26 mouse cellular contexts compared by ENCODE assay signal in genomic region chr2:132047364-132047763, GRCm38 (mm10).
"Had no signal": no experiment of that assay in that cellular context is flagged by ENCODE, and none has a peak within 500 bp of the region (broad histone marks: within the 10 kb centered on the region; RNA-seq: fewer than 3 reads in every experiment).

No protein-coding gene starts in this region.

- DNase-seq: cerebellum, adult 2 months; cerebellum, adult 8-10 months; cerebellum, adult 9-10 months; cerebellum, adult 9-11 months; cerebellum, postnatal 10 days; cerebellum, postnatal 14 days; cerebellum, postnatal 25 days; cerebellum, postnatal 36 days; embryo, embryonic 11 days; forebrain, postnatal 0 days; gastrocnemius, adult 2 months; gastrocnemius, postnatal 10 days; gastrocnemius, postnatal 14 days; gastrocnemius, postnatal 25 days; gastrocnemius, postnatal 36 days; heart, adult 11 months; heart, adult 18-20 months had no signal

- H3K27ac ChIP-seq: embryonic facial prominence, embryonic 10.5 days; embryonic facial prominence, embryonic 12.5 days; embryonic facial prominence, embryonic 13.5 days; embryonic facial prominence, embryonic 15.5 days; forebrain, embryonic 10.5 days; forebrain, embryonic 12.5 days; forebrain, embryonic 13.5 days; forebrain, embryonic 15.5 days; gastrocnemius, adult 2 months had no signal

- H3K4me3 ChIP-seq: embryonic facial prominence, embryonic 10.5 days; embryonic facial prominence, embryonic 12.5 days; embryonic facial prominence, embryonic 13.5 days; embryonic facial prominence, embryonic 15.5 days; erythroblast, embryonic 14.5 days; forebrain, embryonic 10.5 days; forebrain, embryonic 12.5 days; forebrain, embryonic 13.5 days; forebrain, embryonic 15.5 days; gastrocnemius, adult 2 months had no signal

- H3K27me3 ChIP-seq: embryonic facial prominence, embryonic 12.5 days; embryonic facial prominence, embryonic 13.5 days; embryonic facial prominence, embryonic 15.5 days; forebrain, embryonic 12.5 days; forebrain, embryonic 13.5 days; forebrain, embryonic 15.5 days had no signal

- H3K4me1 ChIP-seq: forebrain, embryonic 12.5 days; forebrain, embryonic 13.5 days had no signal

- H3K36me3 ChIP-seq: embryonic facial prominence, embryonic 10.5 days; embryonic facial prominence, embryonic 12.5 days; embryonic facial prominence, embryonic 13.5 days; embryonic facial prominence, embryonic 15.5 days; forebrain, embryonic 10.5 days; forebrain, embryonic 12.5 days; forebrain, embryonic 15.5 days had no signal

- H3K9me3 ChIP-seq: embryonic facial prominence, embryonic 10.5 days; embryonic facial prominence, embryonic 12.5 days; embryonic facial prominence, embryonic 13.5 days; embryonic facial prominence, embryonic 15.5 days; forebrain, embryonic 10.5 days; forebrain, embryonic 12.5 days; forebrain, embryonic 13.5 days; forebrain, embryonic 15.5 days had no signal
